Mouse (Mus musculus) liver, embryonic 15.5 days (tissue): Measurements from ENCODE around the gene Lenep. TPM values are rescaled to one million over a fixed set of nuclear protein-coding genes. Genes with fewer than 3 reads are reported as not detected.

Source experiments
- ATAC-seq: fragments of 200-750 bp; cut with Nextera tagmentation; 2 replicates; pipeline ENCODE4 v1.8.0; 2017; ENCODE audit warnings: moderate number of reproducible peaks, mild to moderate bottlenecking, moderate library complexity; ENCODE audit not compliant: insufficient read depth
- H3K27ac ChIP-seq: fragments of 300-500 bp; sonication (generic); replicated peaks from 2 replicates; pipeline ENCODE4 v1.5.1; 2015; ENCODE audit warnings: mild to moderate bottlenecking, inconsistent platforms
- H3K27me3 ChIP-seq: fragments of 300-500 bp; sonication (generic); 2 replicates; pipeline ENCODE4 v1.6.1; 2015; ENCODE audit warnings: mild to moderate bottlenecking, inconsistent platforms
- H3K36me3 ChIP-seq: fragments of 300-500 bp; sonication (generic); replicated peaks from 2 replicates; pipeline ENCODE4 v1.6.1; 2015; ENCODE audit warnings: moderate library complexity, mild to moderate bottlenecking, inconsistent platforms
- H3K4me1 ChIP-seq: fragments of 300-500 bp; sonication (generic); replicated peaks from 2 replicates; pipeline ENCODE4 v1.6.1; 2015; ENCODE audit warnings: inconsistent platforms
- H3K4me2 ChIP-seq: fragments of 300-500 bp; sonication (generic); 2 replicates; pipeline ENCODE4 v1.6.1; 2015; ENCODE audit warnings: moderate library complexity, mild to moderate bottlenecking, inconsistent platforms
- H3K4me3 ChIP-seq: fragments of 300-500 bp; sonication (generic); replicated peaks from 2 replicates; pipeline ENCODE4 v1.5.1; 2015; ENCODE audit warnings: mild to moderate bottlenecking, inconsistent platforms
- H3K9ac ChIP-seq: fragments of 300-500 bp; sonication (generic); 2 replicates; pipeline ENCODE4 v1.6.1; 2015; ENCODE audit warnings: moderate library complexity, mild to moderate bottlenecking, inconsistent platforms
- H3K9me3 ChIP-seq: fragments of 300-500 bp; sonication (generic); replicated peaks from 2 replicates; pipeline ENCODE4 v1.6.1; 2016; ENCODE audit warnings: inconsistent platforms
- WGBS: fragments of 180-500 bp; shearing (Covaris S2); methylation state at CpG from one replicate; pipeline ENCODE4 v1.1.7; 2015; ENCODE audit warnings: mixed read lengths; ENCODE audit not compliant: insufficient replicate concordance; 5-methylcytosine and 5-hydroxymethylcytosine counted together
- polyA plus RNA-seq: library from polyadenylated mRNA; unstranded; fragments of >200 nt; fragmentation: Nextera tagmentation; extraction: Ambion mirVana; gene quantifications from 2 replicates; pipeline ENCODE4 v1.2.1, GENCODE M21; 2015

Lenep gene
- polyA plus RNA-seq, 1 experiment from 2014 or later: not detected

- Histone ChIP-seq H3K4me1 (peaks cover 74% of the 10 kb centered on the region), H3K9me3 (no peaks in the 10 kb centered on the region), H3K4me2 (peak overlapping the region; percentile 95), H3K4me3 (peak overlapping the region; percentile 85), H3K27ac (peak overlapping the region; percentile 98), H3K27me3 (no peaks in the 10 kb centered on the region), H3K9ac (peak overlapping the region; percentile 81), H3K36me3 (peaks cover 45% of the 10 kb centered on the region)
- WGBS: 21% methylated on average over 3 of the region's 3 CpGs
- ATAC-seq: no peak
Observed at GRCm38 (mm10) chr3:89419981-89420380, 17.4 kb upstream of the Lenep start.

- H3K9me3 ChIP-seq: no peaks in the 10 kb centered on the region
- peak overlapping the region; percentile 95 for H3K4me2 ChIP-seq
- peak overlapping the region; percentile 81 for H3K9ac ChIP-seq
- peak overlapping the region; percentile 85 for H3K4me3 ChIP-seq
- peaks cover 70% of the 10 kb centered on the region for H3K4me1 ChIP-seq
- no peak for ATAC-seq
- 7% methylated on average over 9 of the region's 9 CpGs for WGBS
- peaks cover 45% of the 10 kb centered on the region for H3K36me3 ChIP-seq
- peak overlapping the region; percentile 98 for H3K27ac ChIP-seq
- no peaks in the 10 kb centered on the region for H3K27me3 ChIP-seq
Observed at GRCm38 (mm10) chr3:89419571-89419970, 17.0 kb upstream of the Lenep start.

GRCm38 (mm10) chr3:89418861-89419250 is 16.3 kb upstream of the Lenep start:
- ATAC-seq: peak; percentile 7; the same call in 1 of the 2 replicates
- Histone ChIP-seq H3K4me2 (peak overlapping the region; percentile 95), H3K27ac (peak overlapping the region; percentile 98), H3K4me1 (peaks cover 63% of the 10 kb centered on the region), H3K4me3 (peak overlapping the region; percentile 85), H3K27me3 (no peaks in the 10 kb centered on the region), H3K9ac (peak overlapping the region; percentile 81), H3K9me3 (no peaks in the 10 kb centered on the region), H3K36me3 (peaks cover 45% of the 10 kb centered on the region)
- WGBS: 0% methylated on average over 16 of the region's 16 CpGs

- H3K36me3 ChIP-seq: peaks cover 44% of the 10 kb centered on the region
- 0% methylated on average over 39 of the region's 39 CpGs for WGBS
- H3K4me1 ChIP-seq: peaks cover 57% of the 10 kb centered on the region
- peak; percentile 91 for ATAC-seq
- no peaks in the 10 kb centered on the region for H3K9me3 ChIP-seq
- peak within 1 kb of the TSS; percentile 98 for H3K27ac ChIP-seq
- peak within 1 kb of the TSS; percentile 85 for H3K4me3 ChIP-seq
- peak within 1 kb of the TSS; percentile 81 for H3K9ac ChIP-seq
- H3K27me3 ChIP-seq: no peaks in the 10 kb centered on the region
- H3K4me2 ChIP-seq: peak within 1 kb of the TSS; percentile 95
Observed at GRCm38 (mm10) chr3:89418170-89418860, 15.7 kb upstream of the Lenep start, which contains the start of the genes Cks1b and Shc1. Cks1b (minus strand) TSS chr3:89418383. Shc1 (plus strand) TSS chr3:89418443.

GRCm38 (mm10) chr3:89417840-89418169 is 15.2 kb upstream of the Lenep start:
- under 1% methylated on average over 20 of the region's 20 CpGs for WGBS
- no peaks in the 10 kb centered on the region for H3K27me3 ChIP-seq
- peak overlapping the region; percentile 85 for H3K4me3 ChIP-seq
- ATAC-seq: peak; percentile 13
- peaks cover 44% of the 10 kb centered on the region for H3K36me3 ChIP-seq
- peak overlapping the region; percentile 98 for H3K27ac ChIP-seq
- H3K4me2 ChIP-seq: peak overlapping the region; percentile 95
- peaks cover 52% of the 10 kb centered on the region for H3K4me1 ChIP-seq
- peak overlapping the region; percentile 66 for H3K9ac ChIP-seq
- no peaks in the 10 kb centered on the region for H3K9me3 ChIP-seq

GRCm38 (mm10) chr3:89417131-89417530 is 14.5 kb upstream of the Lenep start:
- H3K36me3 ChIP-seq: peaks cover 42% of the 10 kb centered on the region
- no peak for ATAC-seq
- H3K27me3 ChIP-seq: no peaks in the 10 kb centered on the region
- H3K4me1 ChIP-seq: peaks cover 47% of the 10 kb centered on the region
- H3K4me3 ChIP-seq: peak overlapping the region; percentile 85
- H3K9me3 ChIP-seq: no peaks in the 10 kb centered on the region
- H3K4me2 ChIP-seq: peak overlapping the region; percentile 95
- WGBS: 10% methylated on average over 2 of the region's 2 CpGs
- H3K27ac ChIP-seq: peak overlapping the region; percentile 98
- H3K9ac ChIP-seq: peak overlapping the region; percentile 66

GRCm38 (mm10) chr3:89416158-89416557 is 13.6 kb upstream of the Lenep start:
- Histone ChIP-seq H3K9ac (no peak overlapping the region), H3K27ac (no peak overlapping the region), H3K27me3 (no peaks in the 10 kb centered on the region), H3K4me2 (peak overlapping the region; percentile 95), H3K36me3 (peaks cover 42% of the 10 kb centered on the region), H3K9me3 (no peaks in the 10 kb centered on the region), H3K4me3 (peak overlapping the region; percentile 85; the same call in 1 of the 2 replicates), H3K4me1 (peaks cover 43% of the 10 kb centered on the region)
- WGBS: 90% methylated on average over 8 of the region's 8 CpGs
- ATAC-seq: no peak

GRCm38 (mm10) chr3:89411490-89412393 is 9.1 kb upstream of the Lenep start, which contains the start of gene Flad1:
Flad1 (minus strand) TSS chr3:89411870.
- peak within 1 kb of the TSS; percentile 45 for H3K27ac ChIP-seq
- H3K27me3 ChIP-seq: no peaks in the 10 kb centered on the region
- peaks cover 23% of the 10 kb centered on the region for H3K4me1 ChIP-seq
- H3K9ac ChIP-seq: peak within 1 kb of the TSS; percentile 53
- peak within 1 kb of the TSS; percentile 76 for H3K4me2 ChIP-seq
- peak within 1 kb of the TSS; percentile 69 for H3K4me3 ChIP-seq
- H3K9me3 ChIP-seq: no peaks in the 10 kb centered on the region
- WGBS: 5% methylated on average over 28 of the region's 28 CpGs
- ATAC-seq: peak; percentile 100
- H3K36me3 ChIP-seq: peaks cover 60% of the 10 kb centered on the region

- WGBS: 65% methylated on average over 10 of the region's 10 CpGs
- 0 out of 2 replicates have a peak overlapping the region, but pooled peaks have one; percentile 15 for H3K27ac ChIP-seq
Observed at GRCm38 (mm10) chr3:89410864-89411263, 8.3 kb upstream of the Lenep start.

GRCm38 (mm10) chr3:89409701-89410100 is 7.1 kb upstream of the Lenep start:
- ATAC-seq: no peak
- no peak overlapping the region for H3K27ac ChIP-seq
- H3K9ac ChIP-seq: no peak overlapping the region
- H3K27me3 ChIP-seq: no peaks in the 10 kb centered on the region
- 76% methylated on average over 3 of the region's 3 CpGs for WGBS
- H3K4me1 ChIP-seq: peaks cover 16% of the 10 kb centered on the region
- no peak overlapping the region for H3K4me2 ChIP-seq
- peaks cover 48% of the 10 kb centered on the region for H3K36me3 ChIP-seq
- no peaks in the 10 kb centered on the region for H3K9me3 ChIP-seq
- H3K4me3 ChIP-seq: no peak overlapping the region

More at GRCm38 (mm10) chr3:89410864-89411263, 8.3 kb upstream of the Lenep start:
- no peaks in the 10 kb centered on the region for H3K27me3 ChIP-seq
- peaks cover 16% of the 10 kb centered on the region for H3K4me1 ChIP-seq
- peak overlapping the region; percentile 76 for H3K4me2 ChIP-seq
- peak overlapping the region; percentile 53 for H3K9ac ChIP-seq
- H3K36me3 ChIP-seq: peaks cover 55% of the 10 kb centered on the region
- H3K9me3 ChIP-seq: no peaks in the 10 kb centered on the region
- no peak for ATAC-seq
- H3K4me3 ChIP-seq: peak overlapping the region; percentile 69

GRCm38 (mm10) chr3:89408448-89408847 is 5.9 kb upstream of the Lenep start:
- 75% methylated on average over 16 of the region's 16 CpGs for WGBS
- H3K9ac ChIP-seq: no peak overlapping the region
- H3K27me3 ChIP-seq: no peaks in the 10 kb centered on the region
- no peaks in the 10 kb centered on the region for H3K9me3 ChIP-seq
- H3K4me1 ChIP-seq: peaks cover 16% of the 10 kb centered on the region
- H3K36me3 ChIP-seq: peaks cover 46% of the 10 kb centered on the region
- no peak for ATAC-seq
- H3K4me2 ChIP-seq: no peak overlapping the region
- no peak overlapping the region for H3K27ac ChIP-seq
- H3K4me3 ChIP-seq: no peak overlapping the region
